Mouse (Mus musculus) granulocyte monocyte progenitor cell, adult 5-6 weeks (primary cell): ENCODE data around the gene Csdc2. TPM values are rescaled to one million over a fixed set of nuclear protein-coding genes. Genes with fewer than 3 reads are reported as not detected.

Source experiments
- ATAC-seq: replicated peaks from 2 replicates; pipeline ENCODE4 v1.8.0; 2016; ENCODE audit warnings: mild to moderate bottlenecking, moderate TSS enrichment, inconsistent platforms; ENCODE audit not compliant: poor library complexity, severe bottlenecking
- total RNA-seq, 2 experiments: library from RNA; stranded (forward) in 1 of 2; stranded (reverse) in 1 of 2; fragments of 200-712, 200-1000 nt in 1 of 2; fragments of >200 nt in 1 of 2; fragmentation: Nextera tagmentation in 1 of 2; gene quantifications; 2 replicates each; pipeline ENCODE4 v1.2.3; 2014 to 2017

Csdc2 gene
- total RNA-seq, 2 experiments from 2014 or later: not detected

GRCm38 (mm10) chr15:81985267-81986161, 49.0 kb downstream of the Csdc2 start:
- ATAC-seq: no peak

- ATAC-seq: no peak
Observed at GRCm38 (mm10) chr15:81987646-81988045, 51.1 kb downstream of the Csdc2 start, which contains the start of gene Xrcc6. Xrcc6 (plus strand) TSS chr15:81987835.

GRCm38 (mm10) chr15:81989371-81990062, 53.0 kb downstream of the Csdc2 start:
- peak; percentile 89 for ATAC-seq

GRCm38 (mm10) chr15:81990549-81990948, 54.0 kb downstream of the Csdc2 start:
- no peak for ATAC-seq

GRCm38 (mm10) chr15:81993992-81994391, 57.4 kb downstream of the Csdc2 start:
- ATAC-seq: no peak

Other genes starting within 250 kb of the Csdc2 start
- gene Chadl, start 239.5 kb upstream of the Csdc2 start, total RNA-seq (2014; fragmentation: Nextera tagmentation): not detected in 2 replicates
- gene Chadl, start 239.5 kb upstream of the Csdc2 start, total RNA-seq (2017): 0.43 TPM in 1 of 2 replicates, not detected in the other
- gene Zc3h7b, start 191.7 kb upstream of the Csdc2 start, total RNA-seq (2014; fragmentation: Nextera tagmentation): 20.7 and 31.9 TPM in 2 replicates
- gene Zc3h7b, start 191.7 kb upstream of the Csdc2 start, total RNA-seq (2017): 15.0 and 19.2 TPM in 2 replicates
- gene Rangap1, start 191.2 kb upstream of the Csdc2 start, total RNA-seq (2014; fragmentation: Nextera tagmentation): 58.9 and 63.9 TPM in 2 replicates
- gene Rangap1, start 191.2 kb upstream of the Csdc2 start, total RNA-seq (2017): 114 TPM in 2 replicates
- gene Tef, start 134.3 kb upstream of the Csdc2 start, total RNA-seq (2014; fragmentation: Nextera tagmentation): 6.6 and 9.4 TPM in 2 replicates
- 6.9 and 10.1 TPM in 2 replicates for gene Tef, start 134.3 kb upstream of the Csdc2 start, total RNA-seq (2017)
- 35.0 and 39.6 TPM in 2 replicates for gene Tob2, start 78.0 kb upstream of the Csdc2 start, total RNA-seq (2014; fragmentation: Nextera tagmentation)
- 14.7 and 19.3 TPM in 2 replicates for gene Tob2, start 78.0 kb upstream of the Csdc2 start, total RNA-seq (2017)
- gene Phf5a, start 64.8 kb upstream of the Csdc2 start, total RNA-seq (2014; fragmentation: Nextera tagmentation): 101 and 107 TPM in 2 replicates
- gene Phf5a, start 64.8 kb upstream of the Csdc2 start, total RNA-seq (2017): 79.2 and 148 TPM in 2 replicates
- 123 and 126 TPM in 2 replicates for gene Aco2, start 64.5 kb upstream of the Csdc2 start, total RNA-seq (2014; fragmentation: Nextera tagmentation)
- 156 and 180 TPM in 2 replicates for gene Aco2, start 64.5 kb upstream of the Csdc2 start, total RNA-seq (2017)
- 21.8 and 26.5 TPM in 2 replicates for gene Polr3h, start 10.5 kb upstream of the Csdc2 start, total RNA-seq (2014; fragmentation: Nextera tagmentation)
- gene Polr3h, start 10.5 kb upstream of the Csdc2 start, total RNA-seq (2017): 46.6 and 51.2 TPM in 2 replicates
- gene Pmm1, start 24.2 kb downstream of the Csdc2 start, total RNA-seq (2014; fragmentation: Nextera tagmentation): 32.6 and 32.7 TPM in 2 replicates
- 19.5 and 21.2 TPM in 2 replicates for gene Pmm1, start 24.2 kb downstream of the Csdc2 start, total RNA-seq (2017)
- not detected in 2 replicates for gene 1700029P11Rik, start 43.8 kb downstream of the Csdc2 start, total RNA-seq (2014; fragmentation: Nextera tagmentation)
- not detected in 2 replicates for gene 1700029P11Rik, start 43.8 kb downstream of the Csdc2 start, total RNA-seq (2017)
- 104 and 120 TPM in 2 replicates for gene Xrcc6, start 51.1 kb downstream of the Csdc2 start, total RNA-seq (2014; fragmentation: Nextera tagmentation)
- gene Xrcc6, start 51.1 kb downstream of the Csdc2 start, total RNA-seq (2017): 234 and 250 TPM in 2 replicates
- gene Desi1, start 97.1 kb downstream of the Csdc2 start, total RNA-seq (2014; fragmentation: Nextera tagmentation): 26.3 and 34.9 TPM in 2 replicates
- 6.0 and 8.3 TPM in 2 replicates for gene Desi1, start 97.1 kb downstream of the Csdc2 start, total RNA-seq (2017)
- 254 and 268 TPM in 2 replicates for gene Snu13, start 110.8 kb downstream of the Csdc2 start, total RNA-seq (2014; fragmentation: Nextera tagmentation)
- gene Snu13, start 110.8 kb downstream of the Csdc2 start, total RNA-seq (2017): 183 and 209 TPM in 2 replicates
- gene 4930407I10Rik, start 122.4 kb downstream of the Csdc2 start, total RNA-seq (2014; fragmentation: Nextera tagmentation): not detected in 2 replicates
- gene 4930407I10Rik, start 122.4 kb downstream of the Csdc2 start, total RNA-seq (2017): not detected in 2 replicates
- not detected in 2 replicates for gene Mei1, start 133.2 kb downstream of the Csdc2 start, total RNA-seq (2014; fragmentation: Nextera tagmentation)
- gene Mei1, start 133.2 kb downstream of the Csdc2 start, total RNA-seq (2017): not detected in 2 replicates
- gene Ccdc134, start 191.2 kb downstream of the Csdc2 start, total RNA-seq (2014; fragmentation: Nextera tagmentation): 11.0 and 26.5 TPM in 2 replicates
- 13.1 and 17.2 TPM in 2 replicates for gene Ccdc134, start 191.2 kb downstream of the Csdc2 start, total RNA-seq (2017)
- 19.0 and 24.3 TPM in 2 replicates for gene Srebf2, start 210.4 kb downstream of the Csdc2 start, total RNA-seq (2014; fragmentation: Nextera tagmentation)
- gene Srebf2, start 210.4 kb downstream of the Csdc2 start, total RNA-seq (2017): 16.5 and 17.5 TPM in 2 replicates